Comparison of ENCODE assay signal across 8 mouse cellular contexts in the genomic region with DNA sequence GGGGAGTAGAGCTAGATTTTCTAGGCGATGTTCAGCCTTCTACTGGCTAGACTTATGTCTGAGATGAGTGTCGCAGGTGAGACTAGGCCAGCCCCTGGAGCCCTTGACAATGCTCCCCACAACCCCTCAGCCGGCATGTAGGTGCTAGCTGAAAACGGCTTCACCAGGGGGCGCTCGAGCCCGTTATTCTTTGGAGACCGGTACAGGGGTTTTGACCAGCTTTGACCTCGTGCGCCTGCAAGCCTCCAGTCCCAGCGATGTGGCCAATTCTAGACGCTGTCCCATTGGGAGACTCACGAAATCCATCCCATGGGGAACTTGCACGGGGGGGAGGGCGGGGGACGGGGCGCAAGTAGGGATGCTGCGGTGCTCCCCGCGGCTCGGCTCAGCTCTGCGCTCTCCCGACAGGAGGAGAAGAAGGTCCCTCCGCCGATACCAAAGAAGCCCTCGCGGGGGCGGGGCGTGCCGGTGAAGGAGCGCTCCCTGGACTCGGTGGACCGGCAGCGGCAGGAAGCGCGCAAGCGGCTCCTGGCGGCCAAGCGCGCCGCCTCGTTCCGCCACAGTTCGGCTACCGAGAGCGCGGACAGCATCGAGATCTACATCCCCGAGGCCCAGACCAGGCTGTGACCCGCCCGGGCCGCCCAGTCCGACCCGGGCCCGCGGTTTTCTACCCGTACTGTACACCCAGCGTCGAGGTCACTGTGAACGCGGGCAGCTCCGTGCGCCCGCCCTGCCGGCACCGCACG. TPM values are rescaled to one million over a fixed set of nuclear protein-coding genes. Genes with fewer than 3 reads are reported as not detected.
A peak's percentile ranks its signal among the peaks of the same experiment; 100 is the strongest.
DNase-seq lines count a peak whose midpoint lies in the region; ATAC-seq and TF ChIP-seq lines count a peak whose summit lies in the region.

No protein-coding gene starts in this region.

- peaks cover 8% of the 10 kb centered on the region for H3K27me3 ChIP-seq in embryonic facial prominence, embryonic 14.5 days (replicated peaks; ENCODE audit: control insufficient read depth, insufficient read depth, low read length)
- peaks cover 58% of the 10 kb centered on the region for H3K27me3 ChIP-seq in heart, embryonic 12.5 days (replicated peaks)
- H3K27me3 ChIP-seq in kidney, embryonic 16.5 days (ENCODE audit: insufficient read depth, low read length) = peaks cover 22% of the 10 kb centered on the region
- H3K27me3 ChIP-seq in liver, embryonic 16.5 days (ENCODE audit: control insufficient read depth, insufficient read depth, low read depth, low read length) = peaks cover 21% of the 10 kb centered on the region
- peaks cover 5% of the 10 kb centered on the region; the same call in 1 of the 2 replicates for H3K27me3 ChIP-seq in neural tube, embryonic 12.5 days (replicated peaks)
- no peaks in the 10 kb centered on the region for H3K27me3 ChIP-seq in testis, adult 2 months (ENCODE audit: control insufficient read depth, insufficient read depth, low read length)

- peak; percentile 91 for DNase-seq in CD4-positive, CD25-positive, alpha-beta regulatory T cell, adult 2 months (ENCODE audit: low read depth, low spot score)
- peak; percentile 90 for DNase-seq in embryonic facial prominence, embryonic 14.5 days (ENCODE audit: low spot score)

- peak overlapping the region; percentile 99 for H3K4me2 ChIP-seq in embryonic facial prominence, embryonic 14.5 days (ENCODE audit: low read depth, low read length)
- peak overlapping the region; percentile 98 for H3K4me2 ChIP-seq in heart, embryonic 12.5 days
- H3K4me2 ChIP-seq in kidney, embryonic 16.5 days (replicated peaks; ENCODE audit: low read depth, low read length) = peak overlapping the region; percentile 81
- H3K4me2 ChIP-seq in liver, embryonic 16.5 days (ENCODE audit: low read depth, low read length) = peak overlapping the region; percentile 73
- peak overlapping the region; percentile 98 for H3K4me2 ChIP-seq in neural tube, embryonic 12.5 days (replicated peaks)

- H3K27ac ChIP-seq in bone marrow macrophage, adult 2 months (ENCODE audit: insufficient read depth, low read depth, low read length) = no peak overlapping the region
- no peak overlapping the region; the same call in 1 of the 2 replicates for H3K27ac ChIP-seq in embryonic facial prominence, embryonic 14.5 days (replicated peaks; ENCODE audit: low read depth, low read length)
- no peak overlapping the region for H3K27ac ChIP-seq in heart, embryonic 12.5 days (ENCODE audit: poor library complexity, severe bottlenecking)
- H3K27ac ChIP-seq in kidney, embryonic 16.5 days (ENCODE audit: low read length) = no peak overlapping the region
- no peak overlapping the region for H3K27ac ChIP-seq in liver, embryonic 16.5 days (ENCODE audit: low read length)
- H3K27ac ChIP-seq in neural tube, embryonic 12.5 days = peak overlapping the region; percentile 50; the same call in 1 of the 2 replicates
- no peak overlapping the region for H3K27ac ChIP-seq in testis, adult 2 months (ENCODE audit: control insufficient read depth, insufficient read depth, low read depth, low read length)

- ATAC-seq in embryonic facial prominence, embryonic 14.5 days (ENCODE audit: low read depth) = peak; percentile 87
- peak; percentile 78 for ATAC-seq in heart, embryonic 12.5 days (ENCODE audit: insufficient number of reproducible peaks, low FRiP score)
- ATAC-seq in kidney, embryonic 16.5 days (ENCODE audit: low FRiP score, low TSS enrichment) = peak; percentile 81
- ATAC-seq in liver, embryonic 16.5 days (ENCODE audit: low read depth) = peak; percentile 65
- ATAC-seq in neural tube, embryonic 12.5 days (ENCODE audit: low FRiP score, low read depth) = peak; percentile 60

- no peak for TF ChIP-seq POLR2A in bone marrow macrophage, adult 2 months (IDR thresholded peaks at IDR 0.05; ENCODE audit: borderline replicate concordance, low read depth, low read length)
- TF ChIP-seq POLR2A in testis, adult 2 months (IDR thresholded peaks at IDR 0.05; ENCODE audit: control insufficient read depth, low read depth, low read length) = no peak

- H3K4me1 ChIP-seq in bone marrow macrophage, adult 2 months (ENCODE audit: control insufficient read depth, insufficient read depth, low read length) = no peaks in the 10 kb centered on the region
- no peaks in the 10 kb centered on the region for H3K4me1 ChIP-seq in embryonic facial prominence, embryonic 14.5 days (ENCODE audit: control insufficient read depth, insufficient read depth, low read length)
- H3K4me1 ChIP-seq in heart, embryonic 12.5 days (replicated peaks) = peaks cover 7% of the 10 kb centered on the region; the same call in 1 of the 2 replicates
- H3K4me1 ChIP-seq in kidney, embryonic 16.5 days (ENCODE audit: insufficient read depth, low read length) = peaks cover 5% of the 10 kb centered on the region; the same call in 1 of the 2 replicates
- peaks cover 3% of the 10 kb centered on the region for H3K4me1 ChIP-seq in liver, embryonic 16.5 days (ENCODE audit: control insufficient read depth, low read depth, low read length)
- H3K4me1 ChIP-seq in neural tube, embryonic 12.5 days = peaks cover 27% of the 10 kb centered on the region
- peaks cover 9% of the 10 kb centered on the region for H3K4me1 ChIP-seq in testis, adult 2 months (ENCODE audit: control insufficient read depth, insufficient read depth, low read length)

- no peaks in the 10 kb centered on the region for H3K9me3 ChIP-seq in embryonic facial prominence, embryonic 14.5 days (ENCODE audit: control insufficient read depth, low read length)
- H3K9me3 ChIP-seq in heart, embryonic 12.5 days (replicated peaks) = no peaks in the 10 kb centered on the region
- no peaks in the 10 kb centered on the region for H3K9me3 ChIP-seq in kidney, embryonic 16.5 days (ENCODE audit: low read length)
- no peaks in the 10 kb centered on the region for H3K9me3 ChIP-seq in liver, embryonic 16.5 days (replicated peaks; ENCODE audit: control insufficient read depth, low read length)
- H3K9me3 ChIP-seq in neural tube, embryonic 12.5 days = no peaks in the 10 kb centered on the region

- no peaks in the 10 kb centered on the region for H3K36me3 ChIP-seq in embryonic facial prominence, embryonic 14.5 days (ENCODE audit: control insufficient read depth, insufficient read depth, low read length)
- no peaks in the 10 kb centered on the region for H3K36me3 ChIP-seq in heart, embryonic 12.5 days
- H3K36me3 ChIP-seq in kidney, embryonic 16.5 days (ENCODE audit: insufficient read depth, low read length) = no peaks in the 10 kb centered on the region
- H3K36me3 ChIP-seq in liver, embryonic 16.5 days (ENCODE audit: control insufficient read depth, insufficient read depth) = no peaks in the 10 kb centered on the region
- no peaks in the 10 kb centered on the region; the same call in 1 of the 2 replicates for H3K36me3 ChIP-seq in neural tube, embryonic 12.5 days
- no peaks in the 10 kb centered on the region for H3K36me3 ChIP-seq in testis, adult 2 months (ENCODE audit: control insufficient read depth, insufficient read depth, low read length)

- H3K9ac ChIP-seq in embryonic facial prominence, embryonic 14.5 days (ENCODE audit: low read depth, low read length) = peak overlapping the region; percentile 69
- peak overlapping the region; percentile 68 for H3K9ac ChIP-seq in heart, embryonic 12.5 days
- peak overlapping the region; percentile 66 for H3K9ac ChIP-seq in kidney, embryonic 16.5 days (replicated peaks; ENCODE audit: low read length)
- no peak overlapping the region for H3K9ac ChIP-seq in liver, embryonic 16.5 days (ENCODE audit: low read depth, low read length)
- H3K9ac ChIP-seq in neural tube, embryonic 12.5 days = peak overlapping the region; percentile 79

- TF ChIP-seq CTCF in bone marrow macrophage, adult 2 months (IDR thresholded peaks at IDR 0.05; ENCODE audit: low read depth, low read length) = peak; percentile 54; the same call in 1 of the 2 replicates
- TF ChIP-seq CTCF in testis, adult 2 months (IDR thresholded peaks at IDR 0.05; ENCODE audit: control insufficient read depth, insufficient read depth, insufficient replicate concordance, low read depth, low read length) = peak; percentile 42; the same call in 1 of the 2 replicates

- H3K4me3 ChIP-seq in bone marrow macrophage, adult 2 months (ENCODE audit: insufficient read depth, low read length) = peak overlapping the region; percentile 62
- peak overlapping the region; percentile 58 for H3K4me3 ChIP-seq in embryonic facial prominence, embryonic 14.5 days (ENCODE audit: low read depth, low read length)
- peak overlapping the region; percentile 58 for H3K4me3 ChIP-seq in heart, embryonic 12.5 days
- H3K4me3 ChIP-seq in kidney, embryonic 16.5 days (ENCODE audit: low read length) = peak overlapping the region; percentile 56
- peak overlapping the region; percentile 52 for H3K4me3 ChIP-seq in liver, embryonic 16.5 days (ENCODE audit: low read depth, low read length)
- peak overlapping the region; percentile 51 for H3K4me3 ChIP-seq in neural tube, embryonic 12.5 days
- H3K4me3 ChIP-seq in testis, adult 2 months (ENCODE audit: control insufficient read depth, low read depth, low read length) = peak overlapping the region; percentile 28

- 2% methylated on average over 18 of the region's 67 CpGs for WGBS in embryonic facial prominence, embryonic 14.5 days
- under 1% methylated on average over 66 of the region's 67 CpGs for WGBS in heart, embryonic 12.5 days
- under 1% methylated on average over 63 of the region's 67 CpGs for WGBS in kidney, embryonic 16.5 days
- WGBS in liver, embryonic 16.5 days (ENCODE audit: insufficient replicate concordance) = 1% methylated on average over 62 of the region's 67 CpGs
- under 1% methylated on average over 60 of the region's 67 CpGs for WGBS in neural tube, embryonic 12.5 days

RNA-seq across cellular contexts. Expression of gene Smim12, which starts 7.7 kb away (rescaled TPM):
- 29.4 and 32.6 TPM in 2 replicates for polyA plus RNA-seq in bone marrow macrophage, adult 2 months (2012; ENCODE audit: insufficient read depth, insufficient read length, missing spikeins)
- 45.7 and 47.9 TPM in 2 replicates for polyA plus RNA-seq in embryonic facial prominence, embryonic 14.5 days (2014; fragmentation: Nextera tagmentation; extraction: Ambion mirVana)
- polyA plus RNA-seq in heart, embryonic 12.5 days (2016; fragmentation: Nextera tagmentation; extraction: Ambion mirVana) = 51.9 and 58.7 TPM in 2 replicates
- 66.6 and 74.9 TPM in 2 replicates for polyA plus RNA-seq in kidney, embryonic 16.5 days (2015; fragmentation: Nextera tagmentation; extraction: Ambion mirVana)
- 24.5 and 24.6 TPM in 2 replicates for polyA plus RNA-seq in liver, embryonic 16.5 days (2015; fragmentation: Nextera tagmentation; extraction: Ambion mirVana)
- polyA plus RNA-seq in neural tube, embryonic 12.5 days (2016; fragmentation: Nextera tagmentation; extraction: Ambion mirVana) = 52.2 and 58.3 TPM in 2 replicates
- 24.2 and 25.3 TPM in 2 replicates for polyA plus RNA-seq in testis, adult 2 months (2012; rRNA removed)
